Mouse (Mus musculus) forebrain, embryonic 13.5 days (tissue): ENCODE measurements around the gene Slc38a2. TPM values are rescaled to one million over a fixed set of nuclear protein-coding genes. Genes with fewer than 3 reads are reported as not detected.

Experiments
- ATAC-seq: fragments of 200-750 bp; cut with Nextera tagmentation; 2 replicates; pipeline ENCODE4 v1.8.0; 2017
- H3K27ac ChIP-seq: fragments of 300-500 bp; sonication (generic); 2 replicates; pipeline ENCODE4 v1.5.1; 2015; ENCODE audit warnings: inconsistent platforms, mild to moderate bottlenecking, moderate library complexity
- H3K27me3 ChIP-seq: fragments of 300-500 bp; sonication (generic); 2 replicates; pipeline ENCODE4 v1.6.1; 2015; ENCODE audit warnings: mild to moderate bottlenecking, inconsistent platforms
- H3K36me3 ChIP-seq: fragments of 300-500 bp; sonication (generic); 2 replicates; pipeline ENCODE4 v1.6.1; 2015; ENCODE audit warnings: mild to moderate bottlenecking, inconsistent platforms; ENCODE audit not compliant: poor library complexity, severe bottlenecking
- H3K4me1 ChIP-seq: fragments of 300-500 bp; sonication (generic); 2 replicates; pipeline ENCODE4 v1.6.1; 2015; ENCODE audit warnings: inconsistent platforms
- H3K4me2 ChIP-seq: fragments of 300-500 bp; sonication (generic); 2 replicates; pipeline ENCODE4 v1.6.1; 2015; ENCODE audit warnings: inconsistent platforms, mild to moderate bottlenecking, moderate library complexity
- H3K4me3 ChIP-seq: fragments of 300-500 bp; sonication (generic); 2 replicates; pipeline ENCODE4 v1.5.1; 2015; ENCODE audit warnings: mild to moderate bottlenecking, inconsistent platforms
- H3K9ac ChIP-seq: fragments of 300-500 bp; sonication (generic); 2 replicates; pipeline ENCODE4 v1.6.1; 2015; ENCODE audit warnings: mild to moderate bottlenecking, inconsistent platforms
- H3K9me3 ChIP-seq: fragments of 300-500 bp; sonication (generic); replicated peaks from 2 replicates; pipeline ENCODE4 v1.6.1; 2016; ENCODE audit warnings: inconsistent platforms
- WGBS: fragments of 180-500 bp; shearing (Covaris S2); methylation state at CpG from one replicate; pipeline ENCODE4 v1.1.7; 2015; 5-methylcytosine and 5-hydroxymethylcytosine counted together
- polyA plus RNA-seq: library from polyadenylated mRNA; unstranded; fragments of >200 nt; fragmentation: Nextera tagmentation; extraction: Ambion mirVana; gene quantifications from 2 replicates; pipeline ENCODE4 v1.2.1, GENCODE M21; 2015

The Slc38a2 gene
- polyA plus RNA-seq, 1 experiment from 2014 or later, result 148 TPM

DNA sequence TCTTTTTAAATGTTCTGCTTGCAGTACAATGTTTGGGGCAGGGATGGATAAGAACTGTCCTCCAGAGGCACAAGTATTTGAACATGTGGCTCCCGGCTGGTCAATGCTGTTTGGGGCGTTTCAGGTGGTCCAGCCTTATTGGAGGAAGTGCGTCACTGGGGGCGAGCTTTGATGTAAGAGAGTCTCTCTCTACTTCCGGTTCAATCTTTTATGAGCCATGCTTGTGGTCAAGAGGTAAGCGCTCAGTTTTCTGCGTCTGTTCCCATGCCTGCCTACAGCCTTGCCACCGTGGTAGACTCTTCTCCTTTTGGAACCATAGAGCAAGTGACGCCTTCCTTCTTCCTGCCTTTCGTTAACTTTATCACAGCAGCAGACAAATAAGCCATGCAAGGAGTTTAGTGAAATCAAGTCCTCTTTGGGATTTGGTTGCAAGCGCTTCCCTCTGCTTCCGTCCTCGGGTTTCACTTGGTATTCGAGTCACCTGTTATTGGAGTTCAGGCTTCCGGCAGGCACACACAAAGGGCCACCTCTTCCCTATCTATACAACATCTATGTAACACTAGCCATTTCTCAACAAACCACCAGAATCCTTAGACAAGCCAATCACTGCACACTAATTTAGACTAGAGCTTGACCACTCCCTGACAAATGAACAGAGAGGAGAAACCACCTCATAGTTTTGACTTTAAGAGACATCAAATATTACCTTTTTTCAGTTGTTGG, 37.3 kb upstream of the Slc38a2 start:
- no peaks in the 10 kb centered on the region for H3K36me3 ChIP-seq
- no peak for ATAC-seq
- 86% methylated on average over 15 of the region's 15 CpGs for WGBS
- H3K9me3 ChIP-seq, result no peaks in the 10 kb centered on the region
- no peak overlapping the region for H3K4me3 ChIP-seq
- H3K4me2 ChIP-seq, result no peak overlapping the region
- H3K27ac ChIP-seq, result no peak overlapping the region
- no peaks in the 10 kb centered on the region for H3K27me3 ChIP-seq
- no peak overlapping the region for H3K9ac ChIP-seq
- no peaks in the 10 kb centered on the region for H3K4me1 ChIP-seq

DNA sequence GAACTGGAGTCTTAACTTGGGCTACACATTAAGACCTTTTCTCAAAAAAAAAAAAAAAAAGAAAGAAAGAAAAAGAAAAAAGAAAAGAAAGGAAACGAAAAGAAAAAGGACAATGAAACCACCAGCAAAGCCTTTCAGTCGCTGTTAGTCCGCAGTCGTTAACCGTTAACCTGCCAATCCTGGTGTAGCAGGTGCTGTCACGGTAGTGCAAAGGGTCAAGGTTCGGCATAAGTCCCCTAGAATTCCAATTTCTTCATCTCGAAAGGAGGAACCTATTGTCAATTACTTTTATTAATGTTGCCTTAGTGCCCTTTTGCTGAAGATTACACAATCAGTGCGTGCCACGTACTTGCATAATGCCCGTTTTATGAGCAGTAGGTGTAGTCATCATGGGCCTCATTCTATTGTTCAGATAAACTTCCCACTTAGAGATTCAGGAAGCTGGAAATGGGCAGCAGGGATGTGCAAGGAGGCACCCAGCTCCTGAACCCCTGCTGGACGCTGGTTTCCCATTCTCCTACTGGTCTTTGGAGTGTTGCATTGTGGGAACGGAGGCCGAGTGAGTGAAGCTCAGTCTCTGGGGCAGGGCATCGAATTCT, 36.1 kb upstream of the Slc38a2 start:
- 75% methylated on average over 15 of the region's 15 CpGs for WGBS

DNA sequence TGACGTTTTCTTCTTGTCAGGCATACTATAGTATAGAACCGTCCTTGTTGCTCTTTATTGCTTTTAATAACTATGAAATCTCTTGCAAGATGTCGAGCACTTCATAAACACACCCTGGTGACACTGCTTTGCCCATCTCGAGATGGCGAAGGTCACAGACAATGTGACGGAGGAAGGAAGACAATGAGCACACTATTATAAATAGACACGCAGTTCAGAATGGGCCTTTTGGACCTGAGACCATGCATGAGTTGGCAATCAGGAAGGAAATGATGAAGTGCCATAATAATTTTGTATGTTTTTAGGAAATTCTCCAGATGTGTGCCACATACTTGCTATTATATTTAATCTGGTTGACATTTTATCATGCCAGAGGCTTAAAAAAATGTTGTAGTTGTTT, 34.9 kb upstream of the Slc38a2 start:
- 82% methylated on average over 7 of the region's 7 CpGs for WGBS
- no peaks in the 10 kb centered on the region for H3K4me1 ChIP-seq
- no peaks in the 10 kb centered on the region for H3K27me3 ChIP-seq
- no peak overlapping the region for H3K4me2 ChIP-seq
- no peak overlapping the region for H3K9ac ChIP-seq
- H3K4me3 ChIP-seq, result no peak overlapping the region
- no peak overlapping the region for H3K27ac ChIP-seq
- H3K9me3 ChIP-seq, result no peaks in the 10 kb centered on the region
- ATAC-seq, result no peak
- H3K36me3 ChIP-seq, result no peaks in the 10 kb centered on the region

More for the DNA sequence above, 36.1 kb upstream of the Slc38a2 start:
- Histone ChIP-seq H3K9ac (no peak overlapping the region), H3K36me3 (no peaks in the 10 kb centered on the region), H3K9me3 (no peaks in the 10 kb centered on the region), H3K4me3 (no peak overlapping the region), H3K27me3 (no peaks in the 10 kb centered on the region), H3K4me1 (no peaks in the 10 kb centered on the region), H3K27ac (no peak overlapping the region), H3K4me2 (no peak overlapping the region)
- ATAC-seq, result no peak

DNA sequence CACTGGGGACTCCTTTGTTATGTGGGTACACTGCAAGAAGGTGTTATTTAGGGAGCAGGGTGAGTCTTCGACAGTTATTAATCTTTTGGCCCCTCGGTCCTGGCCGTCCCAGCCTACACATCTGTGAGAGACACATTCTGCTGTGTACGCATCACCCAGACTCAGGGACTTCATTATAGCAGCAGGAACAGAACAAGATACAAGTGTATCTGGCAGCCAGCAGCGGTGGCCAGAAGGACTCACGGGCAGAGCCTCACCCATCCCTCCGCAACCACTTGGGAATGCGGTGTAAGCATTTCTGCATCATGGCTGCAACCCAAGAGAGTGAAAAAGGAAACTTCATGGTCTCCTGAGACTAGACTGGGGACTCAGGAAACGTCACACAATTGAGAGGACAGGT, 30.9 kb upstream of the Slc38a2 start:
- Histone ChIP-seq H3K4me2 (no peak overlapping the region), H3K9ac (no peak overlapping the region), H3K27me3 (no peaks in the 10 kb centered on the region), H3K27ac (no peak overlapping the region), H3K4me1 (no peaks in the 10 kb centered on the region), H3K4me3 (no peak overlapping the region), H3K9me3 (no peaks in the 10 kb centered on the region), H3K36me3 (no peaks in the 10 kb centered on the region)
- ATAC-seq, result no peak
- WGBS, result 90% methylated on average over 9 of the region's 9 CpGs

DNA sequence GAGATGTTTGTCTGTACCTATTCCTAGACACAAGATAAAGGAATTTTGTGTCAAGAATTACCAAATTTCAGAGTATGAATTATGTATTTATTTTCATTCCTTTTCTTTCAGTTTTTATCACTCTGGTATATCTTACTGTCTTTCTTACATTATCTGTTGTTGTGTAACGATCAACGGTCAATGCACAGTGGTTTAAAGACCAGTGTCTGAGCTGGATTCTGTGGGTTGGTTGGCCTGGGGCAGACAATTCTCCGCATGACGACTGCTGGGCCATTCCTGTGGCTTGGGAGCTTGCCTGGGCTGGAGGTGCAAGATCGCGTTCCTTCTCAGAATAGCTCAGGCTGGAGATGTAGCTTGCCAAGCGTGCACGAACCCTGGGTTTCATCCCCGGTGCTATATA, 30.3 kb upstream of the Slc38a2 start:
- WGBS, result 94% methylated on average over 9 of the region's 9 CpGs

GRCm38 (mm10) chr15:96728993-96729392, 29.5 kb upstream of the Slc38a2 start:
- Histone ChIP-seq H3K27me3 (no peaks in the 10 kb centered on the region), H3K4me2 (no peak overlapping the region), H3K9ac (no peak overlapping the region), H3K27ac (no peak overlapping the region), H3K9me3 (no peaks in the 10 kb centered on the region), H3K4me1 (no peaks in the 10 kb centered on the region), H3K36me3 (no peaks in the 10 kb centered on the region), H3K4me3 (no peak overlapping the region)
- WGBS, result 84% methylated on average over 10 of the region's 10 CpGs
- no peak for ATAC-seq

More for the DNA sequence above, 30.3 kb upstream of the Slc38a2 start:
- H3K4me3 ChIP-seq, result no peak overlapping the region
- no peak overlapping the region for H3K9ac ChIP-seq
- ATAC-seq, result no peak
- no peaks in the 10 kb centered on the region for H3K4me1 ChIP-seq
- no peak overlapping the region for H3K27ac ChIP-seq
- H3K27me3 ChIP-seq, result no peaks in the 10 kb centered on the region
- H3K4me2 ChIP-seq, result no peak overlapping the region
- H3K9me3 ChIP-seq, result no peaks in the 10 kb centered on the region
- H3K36me3 ChIP-seq, result no peaks in the 10 kb centered on the region

DNA sequence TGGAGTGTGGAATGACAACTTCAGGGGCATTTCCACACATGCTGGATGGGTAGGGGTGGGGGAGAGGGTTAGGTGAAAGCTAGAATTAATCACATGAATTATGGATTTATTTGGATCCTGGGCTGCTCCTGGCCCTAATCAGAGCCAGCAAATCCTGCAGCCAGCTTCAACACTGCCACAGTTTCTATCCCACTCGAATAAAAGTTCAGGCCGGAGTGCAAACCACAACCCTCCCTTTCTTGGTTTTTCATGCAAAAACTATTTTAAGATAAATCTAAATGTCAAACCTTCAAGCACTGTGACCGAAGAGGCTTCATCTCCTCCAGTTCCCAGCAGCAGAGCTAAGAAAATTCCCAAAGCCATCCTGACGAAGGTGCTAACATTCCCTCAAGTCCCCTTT, 28.8 kb upstream of the Slc38a2 start:
- no peaks in the 10 kb centered on the region for H3K9me3 ChIP-seq
- H3K4me3 ChIP-seq, result no peak overlapping the region
- no peak for ATAC-seq
- H3K9ac ChIP-seq, result no peak overlapping the region
- H3K27ac ChIP-seq, result no peak overlapping the region
- no peaks in the 10 kb centered on the region for H3K36me3 ChIP-seq
- 92% methylated on average over 4 of the region's 4 CpGs for WGBS
- no peaks in the 10 kb centered on the region for H3K27me3 ChIP-seq
- H3K4me2 ChIP-seq, result no peak overlapping the region
- no peaks in the 10 kb centered on the region for H3K4me1 ChIP-seq

DNA sequence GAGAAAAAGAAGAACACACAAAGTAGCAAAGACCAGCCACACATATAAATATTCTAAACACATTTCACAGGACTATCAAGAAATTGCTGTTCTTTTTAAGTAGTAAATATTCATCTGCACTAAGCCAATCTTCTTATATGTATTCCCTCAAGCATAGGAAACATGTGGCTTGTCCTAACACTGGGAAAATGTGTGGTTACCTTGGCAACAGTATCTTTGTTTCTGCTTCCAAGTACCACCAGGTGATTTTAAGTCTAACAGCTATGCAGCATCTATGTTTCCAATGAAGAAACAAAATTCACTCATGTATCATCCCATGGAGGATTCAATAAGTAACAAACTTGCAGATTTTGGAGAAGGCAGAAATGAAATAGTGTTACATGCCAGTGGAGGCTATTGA, 25.0 kb upstream of the Slc38a2 start:
- H3K9ac ChIP-seq, result no peak overlapping the region
- H3K4me3 ChIP-seq, result no peak overlapping the region
- no peak overlapping the region for H3K27ac ChIP-seq
- H3K4me1 ChIP-seq, result no peaks in the 10 kb centered on the region
- H3K36me3 ChIP-seq, result no peaks in the 10 kb centered on the region
- H3K9me3 ChIP-seq, result no peaks in the 10 kb centered on the region
- H3K4me2 ChIP-seq, result no peak overlapping the region
- ATAC-seq, result no peak
- no peaks in the 10 kb centered on the region for H3K27me3 ChIP-seq

DNA sequence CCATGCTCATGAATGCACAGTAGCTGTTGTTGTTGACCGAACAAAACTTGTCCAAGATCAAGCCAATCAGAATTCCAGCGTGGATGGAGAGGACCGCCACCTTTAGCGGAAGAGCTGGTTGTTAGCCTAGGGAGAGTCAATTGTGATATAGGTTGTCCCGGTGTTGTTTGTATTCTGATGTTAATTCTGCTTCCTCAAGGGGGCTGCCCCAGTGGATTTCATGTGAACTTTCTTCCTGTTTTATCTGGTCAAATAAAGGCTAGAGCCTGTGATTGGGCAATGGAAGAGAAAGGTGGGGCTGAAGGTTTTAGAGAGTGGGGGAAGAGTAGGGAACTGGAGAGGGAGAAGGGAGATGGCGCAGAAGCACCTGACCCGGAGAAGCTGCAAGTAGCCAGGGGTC, 22.7 kb upstream of the Slc38a2 start:
- H3K27me3 ChIP-seq, result no peaks in the 10 kb centered on the region
- 75% methylated on average over 7 of the region's 7 CpGs for WGBS

GRCm38 (mm10) chr15:96720146-96720545, 20.6 kb upstream of the Slc38a2 start:
- no peaks in the 10 kb centered on the region for H3K36me3 ChIP-seq
- no peak overlapping the region for H3K4me3 ChIP-seq
- 91% methylated on average over 6 of the region's 6 CpGs for WGBS
- no peak overlapping the region for H3K27ac ChIP-seq
- no peaks in the 10 kb centered on the region for H3K27me3 ChIP-seq
- no peak for ATAC-seq
- H3K4me2 ChIP-seq, result no peak overlapping the region
- H3K9ac ChIP-seq, result no peak overlapping the region
- H3K4me1 ChIP-seq, result no peaks in the 10 kb centered on the region
- H3K9me3 ChIP-seq, result no peaks in the 10 kb centered on the region

More for the DNA sequence above, 22.7 kb upstream of the Slc38a2 start:
- Histone ChIP-seq H3K9me3 (no peaks in the 10 kb centered on the region), H3K4me3 (no peak overlapping the region), H3K4me2 (no peak overlapping the region), H3K36me3 (no peaks in the 10 kb centered on the region), H3K27ac (no peak overlapping the region), H3K9ac (no peak overlapping the region), H3K4me1 (no peaks in the 10 kb centered on the region)
- ATAC-seq, result no peak

GRCm38 (mm10) chr15:96718466-96718865, 18.9 kb upstream of the Slc38a2 start:
- no peak overlapping the region for H3K27ac ChIP-seq
- 86% methylated on average over 7 of the region's 7 CpGs for WGBS
- H3K9me3 ChIP-seq, result no peaks in the 10 kb centered on the region
- no peak overlapping the region for H3K4me2 ChIP-seq
- ATAC-seq, result no peak
- H3K9ac ChIP-seq, result no peak overlapping the region
- H3K4me1 ChIP-seq, result no peaks in the 10 kb centered on the region
- H3K4me3 ChIP-seq, result no peak overlapping the region
- no peaks in the 10 kb centered on the region for H3K27me3 ChIP-seq
- no peaks in the 10 kb centered on the region for H3K36me3 ChIP-seq

DNA sequence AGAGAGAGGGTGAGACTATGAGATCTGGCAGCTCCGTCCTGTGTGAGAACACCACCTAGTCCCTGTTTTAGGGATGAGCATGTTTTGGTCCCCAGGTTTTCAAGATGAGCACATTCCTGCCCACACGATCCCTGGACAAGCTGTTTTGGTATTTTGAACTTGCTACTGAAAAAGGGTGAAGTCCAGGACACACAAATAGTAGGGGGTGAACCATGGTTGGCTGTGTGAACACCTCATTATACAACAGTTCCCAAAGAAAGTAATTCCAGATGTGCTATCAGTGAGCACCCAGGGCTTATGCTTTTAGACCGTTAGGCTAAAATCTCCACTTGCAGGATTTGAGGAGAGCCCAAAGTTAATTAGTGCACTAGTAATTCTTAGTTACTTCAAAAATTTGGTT, 17.7 kb upstream of the Slc38a2 start:
- no peaks in the 10 kb centered on the region for H3K9me3 ChIP-seq
- H3K27ac ChIP-seq, result no peak overlapping the region
- no peak overlapping the region for H3K4me2 ChIP-seq
- H3K4me1 ChIP-seq, result no peaks in the 10 kb centered on the region
- WGBS, result 70% methylated on average over 3 of the region's 3 CpGs
- ATAC-seq, result no peak
- no peak overlapping the region for H3K9ac ChIP-seq
- no peaks in the 10 kb centered on the region for H3K36me3 ChIP-seq
- H3K27me3 ChIP-seq, result no peaks in the 10 kb centered on the region
- no peak overlapping the region for H3K4me3 ChIP-seq

DNA sequence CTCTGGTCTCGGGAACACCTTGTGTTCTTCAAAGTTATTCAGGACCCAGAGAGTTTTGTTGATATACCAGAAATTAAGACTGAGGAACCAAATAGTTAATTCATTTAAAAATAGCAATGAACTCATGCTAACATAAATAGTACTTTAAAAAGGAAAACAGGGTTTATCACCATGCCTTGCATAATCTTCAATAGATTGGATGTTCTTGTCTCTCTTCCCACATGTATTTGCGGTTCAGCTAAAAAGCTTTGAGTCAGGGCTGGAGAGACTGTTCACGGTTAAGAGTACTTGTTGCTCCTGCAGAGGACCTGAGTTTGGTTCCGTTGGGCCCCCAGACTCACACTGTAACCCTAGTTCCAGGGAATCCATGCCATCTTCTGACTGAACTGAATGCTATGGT, 16.8 kb upstream of the Slc38a2 start:
- WGBS, result 94% methylated on average over 4 of the region's 4 CpGs
- Histone ChIP-seq H3K27me3 (no peaks in the 10 kb centered on the region), H3K4me1 (no peaks in the 10 kb centered on the region), H3K4me2 (no peak overlapping the region), H3K4me3 (no peak overlapping the region), H3K9me3 (no peaks in the 10 kb centered on the region), H3K36me3 (no peaks in the 10 kb centered on the region), H3K27ac (no peak overlapping the region), H3K9ac (no peak overlapping the region)
- no peak for ATAC-seq
